Mouse (Mus musculus) small intestine, adult 2 months (tissue): ENCODE measurements at regions not wholly inside any gene's neighbourhood (a gene's known extent, or its start where the extent isn't known, plus 50 kb on each side); places are given as distances from the start of the nearest gene placed in this dataset.

Source experiments
- CTCF ChIP-seq: fragments of 200-500 bp; IDR thresholded peaks from 2 replicates; pipeline ENCODE4 v1.5.1; 2012; ENCODE audit warnings: low read depth, mild to moderate bottlenecking, control low read depth, inconsistent platforms, low read length, moderate library complexity, mixed read lengths; ENCODE audit not compliant: insufficient replicate concordance, insufficient read length; ENCODE audit errors: extremely low read depth
- POLR2A ChIP-seq: fragments of 200-500 bp; IDR thresholded peaks from 2 replicates; pipeline ENCODE4 v1.6.1; 2012; ENCODE audit warnings: low read depth, mild to moderate bottlenecking, control low read depth, inconsistent platforms, low read length, moderate library complexity

DNA sequence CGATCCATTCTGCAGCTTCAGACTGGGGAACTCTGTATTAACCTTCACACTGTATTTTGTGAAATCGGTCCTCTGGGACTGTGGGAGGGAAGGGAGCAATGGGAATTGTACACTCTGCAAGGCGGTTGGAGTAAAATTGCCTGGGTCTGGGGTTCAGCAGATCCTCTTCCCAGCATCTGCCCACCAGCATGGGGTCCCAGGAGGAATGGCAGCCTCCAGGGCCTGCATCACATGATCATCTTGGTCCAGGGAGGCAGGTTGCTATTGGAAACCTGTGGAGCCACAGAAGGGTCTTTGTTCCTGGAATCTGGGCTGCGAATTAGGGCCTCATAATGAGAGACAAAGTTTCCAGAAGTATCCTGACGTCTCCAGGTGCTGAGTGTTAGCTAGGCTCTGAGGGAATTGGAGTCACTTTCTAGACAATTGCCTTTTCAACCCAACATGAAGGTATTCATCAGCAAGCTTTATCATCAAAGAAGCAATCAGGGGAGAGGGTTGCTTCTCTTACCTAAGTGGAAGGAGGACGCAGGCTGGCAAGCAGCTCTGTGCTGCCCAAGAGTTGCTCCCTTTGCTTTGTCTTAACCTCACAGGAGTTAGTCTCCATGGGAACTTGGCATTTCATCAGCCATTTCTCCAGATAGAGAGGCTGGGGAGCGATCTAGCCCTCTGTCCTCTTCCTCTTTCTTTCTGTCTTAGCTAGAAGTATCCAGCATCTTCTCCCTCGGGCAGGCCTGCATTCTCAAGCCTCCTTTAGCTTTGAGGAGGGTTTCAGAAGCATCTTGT, 449.7 kb upstream of the Cdh4 start:
- TF ChIP-seq CTCF = no peak
- no peak for TF ChIP-seq POLR2A
